Comparison of ENCODE assay signal across 9 mouse cellular contexts in genomic region chr4:139282955-139283417, GRCm38 (mm10). TPM values are rescaled to one million over a fixed set of nuclear protein-coding genes. Genes with fewer than 3 reads are reported as not detected.
DNase-seq lines count a peak whose midpoint lies in the region; ATAC-seq and TF ChIP-seq lines count a peak whose summit lies in the region.
"Had no signal": no experiment of that assay in that cellular context is flagged by ENCODE, and none has a peak within 500 bp of the region (broad histone marks: within the 10 kb centered on the region; RNA-seq: fewer than 3 reads in every experiment).

No protein-coding gene starts in this region.

- TF ChIP-seq CTCF in gastrocnemius, adult 2 months (IDR thresholded peaks at IDR 0.05), result no peak

- no peak for DNase-seq in gastrocnemius, adult 2 months
- no peak for DNase-seq in gastrocnemius, postnatal 25 days
- DNase-seq in brain, adult 2 months (ENCODE audit: low read depth, low spot score), result peak; percentile 78
- DNase-seq in heart, postnatal 36 days, result peak; percentile 31 to 47
- no peak for DNase-seq in thymus, adult 18-20 months
- DNase-seq in frontal cortex, postnatal 36 days (ENCODE audit: low spot score in 2 of 2), result no peak

- no peak for ATAC-seq in limb, embryonic 12.5 days (ENCODE audit: insufficient number of reproducible peaks, insufficient read depth, low FRiP score, low TSS enrichment, low read depth)
- no peak for ATAC-seq in midbrain, embryonic 15.5 days (replicated peaks)

- no peaks in the 10 kb centered on the region for H3K9me3 ChIP-seq in limb, embryonic 12.5 days
- H3K9me3 ChIP-seq in midbrain, embryonic 15.5 days, result no peaks in the 10 kb centered on the region

- peaks cover 79% of the 10 kb centered on the region for H3K36me3 ChIP-seq in limb, embryonic 12.5 days
- H3K36me3 ChIP-seq in midbrain, embryonic 15.5 days (replicated peaks), result peaks cover 21% of the 10 kb centered on the region

- intact Hi-C loops in gastrocnemius, adult 2 months (cut with DNase I), result loop anchor here (10.0 kb wide), 1 partner anchor 68 kb away; no protein-coding TSS in a partner anchor
- intact Hi-C loops in heart, postnatal 36 days (cut with DNase I), result no loop called here

- H3K27ac ChIP-seq in gastrocnemius, adult 2 months, result peak overlapping the region; percentile 88
- H3K27ac ChIP-seq in limb, embryonic 12.5 days, result peak overlapping the region; percentile 36; the same call in 1 of the 2 replicates
- no peak overlapping the region for H3K27ac ChIP-seq in midbrain, embryonic 15.5 days
- H3K27ac ChIP-seq: liver, embryonic 14.5 days had no signal

- peaks cover 49% of the 10 kb centered on the region for H3K4me1 ChIP-seq in limb, embryonic 12.5 days (replicated peaks)
- no peaks in the 10 kb centered on the region for H3K4me1 ChIP-seq in midbrain, embryonic 15.5 days

- 51% methylated on average over 6 of the region's 6 CpGs for WGBS in limb, embryonic 12.5 days
- WGBS in midbrain, embryonic 15.5 days, result 75% methylated on average over 6 of the region's 6 CpGs

- no peak overlapping the region for H3K4me3 ChIP-seq in gastrocnemius, adult 2 months
- no peak overlapping the region for H3K4me3 ChIP-seq in limb, embryonic 12.5 days (replicated peaks)
- no peak overlapping the region for H3K4me3 ChIP-seq in midbrain, embryonic 15.5 days

- H3K9ac ChIP-seq in limb, embryonic 12.5 days (replicated peaks), result no peak overlapping the region
- no peak overlapping the region for H3K9ac ChIP-seq in midbrain, embryonic 15.5 days
- H3K9ac ChIP-seq: liver, embryonic 14.5 days had no signal

- H3K4me2 ChIP-seq in limb, embryonic 12.5 days, result no peak overlapping the region
- no peak overlapping the region for H3K4me2 ChIP-seq in midbrain, embryonic 15.5 days

- no peaks in the 10 kb centered on the region for H3K27me3 ChIP-seq in limb, embryonic 12.5 days
- no peaks in the 10 kb centered on the region for H3K27me3 ChIP-seq in midbrain, embryonic 15.5 days (replicated peaks)

RNA-seq across cellular contexts. Expression of gene Pqlc2, which starts 27.5 kb away (rescaled TPM):
- 1 to 10 TPM; 4.9 to 7.2 TPM for total RNA-seq in gastrocnemius, adult 2 months (2021)
- 1 to 10 TPM; 4.9 to 6.9 TPM for total RNA-seq in gastrocnemius, postnatal 25 days (2021)
- 1 to 10 TPM; 6.4 to 7.4 TPM for total RNA-seq in heart, postnatal 36 days (2021)
- polyA plus RNA-seq in limb, embryonic 12.5 days (2016; fragmentation: Nextera tagmentation; extraction: Ambion mirVana), result 15.3 and 16.1 TPM in 2 replicates
- polyA plus RNA-seq in midbrain, embryonic 15.5 days (2015; fragmentation: Nextera tagmentation; extraction: Ambion mirVana), result 16.3 TPM in 2 replicates

RNA-seq across cellular contexts. Expression of gene Akr7a5, which starts 27.6 kb away (rescaled TPM):
- 10 to 100 TPM; 31.2 to 34.7 TPM for total RNA-seq in gastrocnemius, adult 2 months (2021)
- total RNA-seq in gastrocnemius, postnatal 25 days (2021), result 10 to 100 TPM; 30.5 to 35.9 TPM
- total RNA-seq in heart, postnatal 36 days (2021), result 10 to 100 TPM; 52.5 to 53.3 TPM
- polyA plus RNA-seq in limb, embryonic 12.5 days (2016; fragmentation: Nextera tagmentation; extraction: Ambion mirVana), result 146 and 150 TPM in 2 replicates
- polyA plus RNA-seq in midbrain, embryonic 15.5 days (2015; fragmentation: Nextera tagmentation; extraction: Ambion mirVana), result 68.5 and 72.1 TPM in 2 replicates

Comparison
In these comparisons a context has a peak if more than half of its experiments do, and no peak if none do; other contexts are left out.
1. DNase-seq: peak in brain, adult 2 months (single experiment) and heart, postnatal 36 days (2 of 2); none in gastrocnemius, adult 2 months (single experiment), gastrocnemius, postnatal 25 days (single experiment), thymus, adult 18-20 months (0 of 2) and frontal cortex, postnatal 36 days (0 of 2).